Mouse (Mus musculus) lung, embryonic 15.5 days (tissue): ENCODE measurements around the gene Tnip2. TPM values are rescaled to one million over a fixed set of nuclear protein-coding genes. Genes with fewer than 3 reads are reported as not detected.

Source experiments
- ATAC-seq: fragments of 200-750 bp; cut with Nextera tagmentation; 2 replicates; pipeline ENCODE4 v1.8.0; 2017; ENCODE audit warnings: moderate number of reproducible peaks, borderline replicate concordance; ENCODE audit not compliant: low FRiP score, low TSS enrichment; ENCODE audit errors: extremely low read depth
- H3K27ac ChIP-seq: fragments of 300-500 bp; sonication (generic); 2 replicates; pipeline ENCODE4 v1.5.1; 2015; ENCODE audit warnings: moderate library complexity, mild to moderate bottlenecking, inconsistent platforms
- H3K27me3 ChIP-seq: fragments of 300-500 bp; sonication (generic); 2 replicates; pipeline ENCODE4 v1.6.1; 2015; ENCODE audit warnings: inconsistent platforms
- H3K36me3 ChIP-seq: fragments of 300-500 bp; sonication (generic); 2 replicates; pipeline ENCODE4 v1.6.1; 2015; ENCODE audit warnings: inconsistent platforms
- H3K4me1 ChIP-seq: fragments of 300-500 bp; sonication (generic); 2 replicates; pipeline ENCODE4 v1.6.1; 2015; ENCODE audit warnings: inconsistent platforms
- H3K4me2 ChIP-seq: fragments of 300-500 bp; sonication (generic); 2 replicates; pipeline ENCODE4 v1.6.1; 2015; ENCODE audit warnings: inconsistent platforms, mild to moderate bottlenecking, moderate library complexity
- H3K4me3 ChIP-seq: fragments of 300-500 bp; sonication (generic); 2 replicates; pipeline ENCODE4 v1.5.1; 2015; ENCODE audit warnings: mild to moderate bottlenecking, inconsistent platforms
- H3K9ac ChIP-seq: fragments of 300-500 bp; sonication (generic); 2 replicates; pipeline ENCODE4 v1.6.1; 2015; ENCODE audit warnings: inconsistent platforms
- H3K9me3 ChIP-seq: fragments of 300-500 bp; sonication (generic); 2 replicates; pipeline ENCODE4 v1.6.1; 2016; ENCODE audit warnings: inconsistent platforms
- WGBS: fragments of 180-500 bp; shearing (Covaris S2); methylation state at CpG from one replicate; pipeline ENCODE4 v1.1.7; 2015; 5-methylcytosine and 5-hydroxymethylcytosine counted together
- polyA plus RNA-seq: library from polyadenylated mRNA; unstranded; fragments of >200 nt; fragmentation: Nextera tagmentation; extraction: Ambion mirVana; gene quantifications from 2 replicates; pipeline ENCODE4 v1.2.1, GENCODE M21; 2015

The Tnip2 gene
- polyA plus RNA-seq = 18.2 and 21.5 TPM in 2 replicates

DNA sequence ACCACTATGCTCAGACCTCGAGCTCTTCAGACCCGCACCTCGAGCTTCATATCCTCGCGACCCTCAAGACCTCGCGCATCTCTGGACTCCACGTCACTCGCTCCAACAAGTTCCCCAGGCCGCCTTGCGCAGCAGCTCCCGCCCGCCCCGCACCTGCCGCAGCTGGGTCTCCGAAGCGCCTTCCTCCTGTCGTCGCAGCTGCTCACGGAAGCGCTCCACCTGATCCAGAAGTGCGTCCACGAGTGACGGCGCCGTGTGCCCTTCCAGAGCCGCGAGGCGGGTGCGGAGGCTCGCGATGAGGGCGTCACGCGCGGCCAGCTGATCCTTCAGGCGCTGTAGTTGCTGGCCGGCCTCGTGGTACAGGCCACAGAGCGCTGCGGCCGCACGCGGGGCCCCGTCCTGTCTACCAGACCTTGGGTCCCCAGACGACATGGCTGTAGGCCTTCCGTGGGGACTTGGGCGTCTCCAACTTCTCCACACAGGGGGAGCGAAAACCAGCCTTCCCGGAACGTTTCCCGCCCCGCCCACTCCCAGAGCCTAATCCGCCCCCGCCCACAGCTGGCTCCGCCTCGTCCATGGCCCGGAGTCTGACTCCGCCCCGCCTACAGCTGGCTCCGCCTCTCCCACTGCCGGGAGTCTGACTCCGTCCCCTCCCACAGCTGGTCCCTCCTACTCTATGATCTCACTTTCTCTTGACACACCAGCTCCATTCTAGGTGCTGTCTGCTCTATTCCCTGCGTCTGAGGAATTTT lies at the start of gene Tnip2:
Gene Tnip2, minus strand, starts transcription at position 526 of the 752 bp plus-strand sequence.
- Histone ChIP-seq H3K4me1 (peaks cover 12% of the 10 kb centered on the region; the same call in 1 of the 2 replicates), H3K9me3 (no peaks in the 10 kb centered on the region), H3K36me3 (no peaks in the 10 kb centered on the region), H3K27me3 (no peaks in the 10 kb centered on the region), H3K4me3 (peak within 1 kb of the TSS; percentile 76), H3K4me2 (peak within 1 kb of the TSS; percentile 95), H3K27ac (no peak within 1 kb of the TSS), H3K9ac (peak within 1 kb of the TSS; percentile 77)
- WGBS = under 1% methylated on average over 63 of the region's 64 CpGs
- peak; percentile 98 for ATAC-seq

GRCm38 (mm10) chr5:34551821-34552220 lies 38.0 kb upstream of the Tnip2 start:
- no peaks in the 10 kb centered on the region for H3K27me3 ChIP-seq
- H3K9me3 ChIP-seq = no peaks in the 10 kb centered on the region
- H3K4me3 ChIP-seq = no peak overlapping the region
- ATAC-seq = no peak
- no peak overlapping the region for H3K9ac ChIP-seq
- H3K27ac ChIP-seq = no peak overlapping the region
- WGBS = 88% methylated on average over 4 of the region's 4 CpGs
- H3K36me3 ChIP-seq = peaks cover 44% of the 10 kb centered on the region
- H3K4me2 ChIP-seq = no peak overlapping the region
- peaks cover 12% of the 10 kb centered on the region for H3K4me1 ChIP-seq

DNA sequence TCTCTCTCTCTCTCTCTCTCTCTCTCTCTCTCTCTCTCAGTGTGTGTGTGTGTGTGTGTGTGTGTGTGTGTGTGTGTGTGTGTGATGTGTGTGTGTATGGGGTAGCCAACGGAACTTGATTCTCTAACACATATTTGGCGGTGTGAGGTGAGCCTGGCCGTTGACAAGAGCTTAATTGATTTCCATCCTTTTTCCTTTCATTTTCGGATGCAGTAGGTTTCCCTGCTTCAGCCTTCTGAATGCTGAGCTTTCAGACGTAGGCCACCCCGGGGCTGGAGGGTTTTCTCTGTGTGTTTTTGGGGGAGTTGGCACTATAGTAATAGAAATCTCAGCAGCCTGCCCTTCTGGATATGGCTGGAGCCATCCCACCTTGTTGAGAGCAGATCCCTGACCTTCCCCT lies 36.5 kb upstream of the Tnip2 start:
- no peak for ATAC-seq
- H3K4me1 ChIP-seq = peaks cover 12% of the 10 kb centered on the region

DNA sequence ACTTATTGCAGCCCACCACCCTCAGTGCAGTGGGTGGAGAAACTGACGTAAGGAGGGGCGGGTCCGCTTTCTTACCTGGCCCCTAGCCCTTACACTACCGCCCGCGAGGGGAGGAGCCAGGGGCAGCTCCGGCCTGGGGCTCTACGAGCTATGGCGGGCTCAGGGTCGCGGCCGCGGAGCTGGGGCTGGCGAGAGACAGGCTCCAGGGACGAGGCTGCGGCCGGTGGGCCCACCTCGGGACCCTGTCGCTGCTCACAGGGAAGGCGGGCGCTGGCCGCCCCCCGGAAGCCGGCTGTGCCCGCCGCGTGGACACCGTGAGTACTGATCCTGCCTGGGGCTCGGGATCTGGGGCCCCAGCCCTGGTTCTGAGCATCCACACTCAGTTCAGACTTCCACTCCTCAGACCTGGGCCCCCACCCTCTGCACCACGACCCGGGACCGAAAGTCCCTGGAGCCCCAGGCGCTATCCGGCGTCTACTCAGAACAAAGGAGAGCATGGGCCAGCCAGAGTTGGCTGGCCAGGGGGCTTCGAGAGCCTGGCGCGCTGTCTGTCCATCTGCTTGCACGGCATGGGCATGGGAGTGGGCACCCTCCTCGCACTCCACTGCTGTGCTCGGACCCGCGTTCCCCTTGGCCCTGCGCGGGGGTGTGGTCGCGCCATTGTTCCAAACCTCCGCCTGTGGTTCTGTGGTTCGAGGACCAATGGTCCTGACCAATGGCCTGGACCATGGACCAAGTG lies 35.9 kb upstream of the Tnip2 start:
- no peaks in the 10 kb centered on the region for H3K9me3 ChIP-seq
- H3K4me3 ChIP-seq = peak overlapping the region; percentile 93
- ATAC-seq = peak; percentile 90
- peak overlapping the region; percentile 67; the same call in 1 of the 2 replicates for H3K27ac ChIP-seq
- peaks cover 25% of the 10 kb centered on the region for H3K36me3 ChIP-seq
- WGBS = 2% methylated on average over 44 of the region's 49 CpGs
- H3K27me3 ChIP-seq = no peaks in the 10 kb centered on the region
- H3K4me2 ChIP-seq = peak overlapping the region; percentile 78
- peaks cover 12% of the 10 kb centered on the region for H3K4me1 ChIP-seq
- H3K9ac ChIP-seq = peak overlapping the region; percentile 94

More for the DNA sequence above, 36.5 kb upstream of the Tnip2 start:
- H3K9ac ChIP-seq = peak overlapping the region; percentile 94
- H3K4me3 ChIP-seq = peak overlapping the region; percentile 93
- no peak overlapping the region for H3K27ac ChIP-seq
- H3K4me2 ChIP-seq = peak overlapping the region; percentile 78
- no peaks in the 10 kb centered on the region for H3K27me3 ChIP-seq
- H3K9me3 ChIP-seq = no peaks in the 10 kb centered on the region
- H3K36me3 ChIP-seq = peaks cover 29% of the 10 kb centered on the region
- WGBS = 6% methylated on average over 6 of the region's 6 CpGs

DNA sequence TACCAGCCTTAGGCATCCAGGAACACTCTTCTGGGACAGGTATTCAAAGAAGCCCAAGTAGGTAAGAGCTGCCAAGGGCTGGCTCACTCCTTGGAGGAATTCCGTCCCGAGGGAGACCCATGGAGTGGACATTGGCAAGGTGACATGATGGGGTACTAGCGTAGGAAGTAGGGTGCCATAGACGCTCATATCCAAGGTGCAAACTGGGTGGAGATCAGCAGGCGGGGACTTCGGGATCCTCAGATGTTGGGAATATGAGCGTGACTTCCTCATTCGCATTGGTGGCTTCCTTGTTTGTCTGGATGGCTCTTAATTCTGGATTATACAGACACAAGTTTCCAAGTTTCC lies 35.3 kb upstream of the Tnip2 start:
- peak; percentile 4; the same call in 1 of the 2 replicates for ATAC-seq
- Histone ChIP-seq H3K4me1 (peaks cover 12% of the 10 kb centered on the region), H3K4me2 (peak overlapping the region; percentile 78), H3K9ac (peak overlapping the region; percentile 94), H3K36me3 (peaks cover 21% of the 10 kb centered on the region), H3K27me3 (no peaks in the 10 kb centered on the region), H3K9me3 (no peaks in the 10 kb centered on the region), H3K27ac (no peak overlapping the region), H3K4me3 (peak overlapping the region; percentile 93)
- WGBS = 14% methylated on average over 8 of the region's 8 CpGs

- no peak overlapping the region for H3K27ac ChIP-seq
- H3K4me2 ChIP-seq = no peak overlapping the region
- ATAC-seq = no peak
Observed at GRCm38 (mm10) chr5:34547410-34547809, 33.6 kb upstream of the Tnip2 start.

DNA sequence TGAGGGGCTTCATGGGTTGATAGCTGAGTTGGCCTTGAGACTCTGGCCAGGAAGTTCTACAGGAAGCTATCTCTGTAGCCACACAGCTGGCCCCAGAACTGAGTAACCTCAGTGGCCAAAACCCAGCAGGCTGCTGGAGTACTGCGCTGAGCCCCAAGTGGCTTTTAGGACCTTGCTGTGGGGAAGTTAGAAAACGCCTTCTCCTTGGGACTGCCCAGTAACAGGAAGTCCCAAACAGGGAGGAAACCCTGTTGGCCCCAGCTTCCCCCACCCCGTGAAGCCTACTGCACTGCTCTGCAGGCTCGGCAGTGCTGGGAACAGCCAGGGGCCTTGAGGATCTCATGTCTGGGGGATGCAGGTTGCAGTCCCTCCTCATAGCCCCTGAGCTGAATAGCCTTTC lies 29.3 kb upstream of the Tnip2 start:
- Histone ChIP-seq H3K4me3 (no peak overlapping the region), H3K9ac (no peak overlapping the region), H3K36me3 (no peaks in the 10 kb centered on the region), H3K4me2 (no peak overlapping the region), H3K4me1 (0 out of 2 replicates have a peak, but pooled peaks cover 4% of the 10 kb centered on the region), H3K27ac (no peak overlapping the region), H3K27me3 (no peaks in the 10 kb centered on the region), H3K9me3 (no peaks in the 10 kb centered on the region)
- no peak for ATAC-seq
- 47% methylated on average over 4 of the region's 4 CpGs for WGBS

More at GRCm38 (mm10) chr5:34547410-34547809, 33.6 kb upstream of the Tnip2 start:
- no peaks in the 10 kb centered on the region for H3K27me3 ChIP-seq
- no peak overlapping the region for H3K9ac ChIP-seq
- no peaks in the 10 kb centered on the region for H3K9me3 ChIP-seq
- H3K4me1 ChIP-seq = peaks cover 16% of the 10 kb centered on the region
- H3K4me3 ChIP-seq = no peak overlapping the region
- H3K36me3 ChIP-seq = peaks cover 11% of the 10 kb centered on the region

GRCm38 (mm10) chr5:34542166-34542565 lies 28.4 kb upstream of the Tnip2 start:
- H3K4me1 ChIP-seq = 0 out of 2 replicates have a peak, but pooled peaks cover 4% of the 10 kb centered on the region
- no peak overlapping the region for H3K9ac ChIP-seq
- no peaks in the 10 kb centered on the region for H3K27me3 ChIP-seq
- H3K36me3 ChIP-seq = no peaks in the 10 kb centered on the region
- 61% methylated on average over 1 of the region's 1 CpGs for WGBS
- ATAC-seq = no peak
- no peak overlapping the region for H3K4me3 ChIP-seq
- no peak overlapping the region for H3K27ac ChIP-seq
- no peak overlapping the region for H3K4me2 ChIP-seq
- no peaks in the 10 kb centered on the region for H3K9me3 ChIP-seq

DNA sequence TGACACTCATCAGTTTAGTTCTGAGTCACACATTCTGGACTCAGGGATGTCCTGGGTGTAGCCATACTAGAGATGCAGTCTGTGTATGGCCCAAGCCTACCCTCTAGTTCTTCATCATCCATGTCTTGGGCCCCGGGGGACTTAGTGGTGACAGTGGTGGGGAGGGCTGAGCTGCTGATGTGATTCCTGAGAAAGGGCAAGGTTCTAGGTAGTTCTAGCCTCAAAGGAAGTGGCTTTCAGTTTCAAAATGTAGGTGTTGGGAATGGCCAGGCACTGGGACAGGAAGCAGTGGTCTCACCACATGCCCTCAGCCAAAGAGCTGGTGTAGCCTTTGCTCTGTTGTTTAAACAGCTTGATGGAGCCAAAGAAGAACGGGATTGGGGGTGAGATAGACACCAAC lies 25.3 kb upstream of the Tnip2 start:
- H3K9ac ChIP-seq = no peak overlapping the region
- no peak overlapping the region for H3K27ac ChIP-seq
- H3K4me1 ChIP-seq = 0 out of 2 replicates have a peak, but pooled peaks cover 4% of the 10 kb centered on the region
- no peak for ATAC-seq
- no peak overlapping the region for H3K4me3 ChIP-seq
- 78% methylated on average over 2 of the region's 2 CpGs for WGBS
- no peaks in the 10 kb centered on the region for H3K9me3 ChIP-seq
- H3K4me2 ChIP-seq = no peak overlapping the region
- no peaks in the 10 kb centered on the region for H3K27me3 ChIP-seq
- no peaks in the 10 kb centered on the region for H3K36me3 ChIP-seq

DNA sequence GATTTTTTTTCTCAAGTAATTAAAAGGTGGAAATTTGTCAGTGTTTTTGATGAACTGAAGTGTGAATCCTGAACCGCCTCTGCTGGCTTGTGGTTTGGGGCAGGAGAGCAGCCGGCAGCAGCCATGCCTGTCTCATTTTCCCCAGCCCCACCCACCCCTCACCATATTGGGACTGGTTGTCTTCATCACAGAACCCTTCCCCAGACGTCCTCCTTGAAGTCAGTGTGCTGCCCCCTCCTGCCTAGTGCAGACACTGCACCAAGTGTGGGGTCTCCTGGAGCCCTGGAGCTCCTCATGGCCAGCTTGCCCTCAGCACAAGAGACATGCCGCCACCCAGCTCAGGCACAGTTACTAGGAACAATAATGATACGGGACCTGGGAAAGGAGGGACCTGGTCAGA lies 24.7 kb upstream of the Tnip2 start:
- Histone ChIP-seq H3K4me3 (no peak overlapping the region), H3K9me3 (no peaks in the 10 kb centered on the region), H3K27ac (no peak overlapping the region), H3K4me2 (no peak overlapping the region), H3K27me3 (no peaks in the 10 kb centered on the region), H3K4me1 (0 out of 2 replicates have a peak, but pooled peaks cover 4% of the 10 kb centered on the region), H3K9ac (no peak overlapping the region), H3K36me3 (no peaks in the 10 kb centered on the region)
- ATAC-seq = no peak
- 19% methylated on average over 5 of the region's 5 CpGs for WGBS

DNA sequence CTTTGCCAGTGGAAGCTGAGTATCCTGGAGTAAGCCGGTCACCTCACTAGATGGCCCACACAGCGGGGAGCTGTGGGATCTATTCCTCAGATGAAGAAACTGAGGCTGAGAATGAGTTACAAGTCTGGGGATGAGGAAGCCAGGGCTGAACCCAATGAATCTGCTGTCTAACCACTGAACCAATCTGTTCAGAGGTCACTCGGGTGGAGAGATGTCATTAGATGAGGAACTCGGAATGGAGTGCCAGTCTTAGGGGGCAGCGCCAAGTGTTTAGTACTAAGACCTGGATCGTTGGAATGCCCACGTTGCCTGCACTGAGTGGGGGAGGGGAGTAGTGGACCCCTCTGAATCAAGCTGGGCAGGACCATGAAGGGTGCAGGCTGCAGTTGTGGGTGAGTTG lies 24.3 kb upstream of the Tnip2 start:
- Histone ChIP-seq H3K4me1 (0 out of 2 replicates have a peak, but pooled peaks cover under 1% of the 10 kb centered on the region), H3K4me2 (no peak overlapping the region), H3K9me3 (no peaks in the 10 kb centered on the region), H3K9ac (no peak overlapping the region), H3K27ac (no peak overlapping the region), H3K36me3 (no peaks in the 10 kb centered on the region), H3K4me3 (no peak overlapping the region), H3K27me3 (no peaks in the 10 kb centered on the region)
- WGBS = 69% methylated on average over 7 of the region's 7 CpGs
- no peak for ATAC-seq

GRCm38 (mm10) chr5:34535831-34536230 lies 22.0 kb upstream of the Tnip2 start:
- no peak for ATAC-seq
- Histone ChIP-seq H3K4me2 (no peak overlapping the region), H3K9me3 (no peaks in the 10 kb centered on the region), H3K27ac (no peak overlapping the region), H3K9ac (no peak overlapping the region), H3K4me3 (no peak overlapping the region), H3K36me3 (no peaks in the 10 kb centered on the region), H3K27me3 (no peaks in the 10 kb centered on the region), H3K4me1 (no peaks in the 10 kb centered on the region)
- WGBS = 80% methylated on average over 7 of the region's 7 CpGs
